Mouse (Mus musculus): ENCODE results near the gene Tgfb1i1. TPM values are rescaled to one million over a fixed set of nuclear protein-coding genes. Genes with fewer than 3 reads are reported as not detected.

Tgfb1i1 gene
- polyA plus RNA-seq, 1 experiment = 15.1 TPM

DNA sequence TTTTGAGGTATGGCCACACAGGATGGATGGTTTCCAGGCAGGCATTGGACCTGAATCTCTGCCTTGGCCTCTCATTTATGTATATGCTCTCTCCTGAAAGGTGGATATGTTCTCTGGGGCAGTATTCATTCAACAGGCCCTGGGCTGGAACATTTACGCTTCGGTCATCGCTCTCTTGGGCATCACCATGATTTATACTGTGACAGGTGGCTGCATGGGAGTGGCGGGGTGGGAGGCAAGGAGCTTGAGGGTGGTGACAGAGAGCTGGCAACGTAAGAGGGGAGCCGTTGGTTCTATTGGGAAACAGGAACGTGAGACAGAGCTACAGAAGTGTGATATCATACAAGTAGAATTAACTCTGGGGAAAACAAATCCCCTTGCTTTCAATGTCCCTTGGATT lies 21.2 kb downstream of the Tgfb1i1 start:
- DNase-seq = no peak
- no peak for TF ChIP-seq POLR2A (IDR thresholded peaks at IDR 0.05; ENCODE audit: low read depth, low read length)
- TF ChIP-seq CTCF (conservative IDR thresholded peaks at IDR 0.05; ENCODE audit: insufficient read depth, insufficient read length, low read depth, low read length) = no peak
- WGBS = 52% methylated on average over 7 of the region's 7 CpGs
- H3K27ac ChIP-seq (ENCODE audit: insufficient read depth, low read depth, low read length) = no peak overlapping the region
- no peaks in the 10 kb centered on the region for H3K27me3 ChIP-seq (replicated peaks; ENCODE audit: control insufficient read depth, insufficient read depth, low read length)
- no peaks in the 10 kb centered on the region for H3K4me1 ChIP-seq (ENCODE audit: control insufficient read depth, insufficient read depth, low read length)
- no peak overlapping the region for H3K4me3 ChIP-seq (ENCODE audit: insufficient read depth, low read depth, low read length)
- H3K36me3 ChIP-seq (ENCODE audit: control insufficient read depth, insufficient read depth, low read length) = peaks cover 5% of the 10 kb centered on the region

DNA sequence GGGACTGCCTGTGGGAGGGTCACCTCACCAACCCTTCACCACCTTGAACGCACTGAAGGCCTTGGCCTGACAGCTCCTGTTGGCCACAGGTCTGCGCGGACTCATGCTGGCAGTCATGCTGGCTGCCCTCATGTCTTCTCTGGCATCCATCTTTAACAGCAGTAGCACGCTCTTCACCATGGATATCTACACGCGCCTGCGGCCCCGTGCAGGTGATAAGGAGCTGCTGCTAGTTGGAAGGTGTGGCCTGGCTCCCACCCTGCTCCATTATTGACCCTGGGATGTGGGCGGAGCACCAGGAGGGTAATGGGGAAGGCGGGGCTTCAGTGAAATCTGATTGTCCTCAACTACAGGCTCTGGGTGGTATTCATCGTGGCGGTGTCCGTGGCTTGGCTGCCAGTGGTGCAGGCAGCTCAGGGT lies 23.8 kb downstream of the Tgfb1i1 start:
- no peak overlapping the region for H3K4me3 ChIP-seq (ENCODE audit: insufficient read depth, low read depth, low read length)
- H3K27me3 ChIP-seq (replicated peaks; ENCODE audit: control insufficient read depth, insufficient read depth, low read length) = no peaks in the 10 kb centered on the region
- TF ChIP-seq POLR2A (IDR thresholded peaks at IDR 0.05; ENCODE audit: low read depth, low read length) (no peak), CTCF (conservative IDR thresholded peaks at IDR 0.05; ENCODE audit: insufficient read depth, insufficient read length, low read depth, low read length) (no peak)
- no peak overlapping the region for H3K27ac ChIP-seq (ENCODE audit: insufficient read depth, low read depth, low read length)
- DNase-seq = no peak
- peaks cover 5% of the 10 kb centered on the region for H3K36me3 ChIP-seq (ENCODE audit: control insufficient read depth, insufficient read depth, low read length)
- H3K4me1 ChIP-seq (ENCODE audit: control insufficient read depth, insufficient read depth, low read length) = no peaks in the 10 kb centered on the region
- 60% methylated on average over 13 of the region's 13 CpGs for WGBS

DNA sequence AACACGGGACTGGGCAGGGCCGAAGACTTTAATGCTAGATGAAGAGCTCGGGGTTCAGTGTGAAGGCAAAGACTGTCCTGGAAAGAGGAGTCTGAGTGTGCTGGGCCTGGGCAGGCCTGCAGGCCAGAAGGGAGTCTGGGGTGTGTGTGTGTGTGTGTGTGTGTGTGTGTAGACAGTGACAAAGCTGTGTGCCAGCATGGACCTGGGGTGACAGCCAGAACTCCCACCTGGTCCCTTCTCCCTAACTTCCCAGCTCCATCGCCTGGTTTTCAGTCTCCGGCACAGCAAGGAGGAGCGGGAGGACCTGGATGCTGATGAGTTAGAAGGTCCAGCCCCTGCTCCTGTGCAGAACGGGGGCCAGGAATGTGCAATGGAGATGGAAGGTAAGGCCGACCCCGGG lies 24.9 kb downstream of the Tgfb1i1 start:
- WGBS = 89% methylated on average over 9 of the region's 9 CpGs
- TF ChIP-seq POLR2A (IDR thresholded peaks at IDR 0.05; ENCODE audit: low read depth, low read length) (no peak), CTCF (conservative IDR thresholded peaks at IDR 0.05; ENCODE audit: insufficient read depth, insufficient read length, low read depth, low read length) (no peak)
- DNase-seq = no peak
- H3K4me1 ChIP-seq (ENCODE audit: control insufficient read depth, insufficient read depth, low read length) = no peaks in the 10 kb centered on the region
- no peaks in the 10 kb centered on the region for H3K27me3 ChIP-seq (replicated peaks; ENCODE audit: control insufficient read depth, insufficient read depth, low read length)
- H3K36me3 ChIP-seq (ENCODE audit: control insufficient read depth, insufficient read depth, low read length) = peaks cover 5% of the 10 kb centered on the region
- H3K4me3 ChIP-seq (ENCODE audit: insufficient read depth, low read depth, low read length) = no peak overlapping the region
- no peak overlapping the region for H3K27ac ChIP-seq (ENCODE audit: insufficient read depth, low read depth, low read length)

DNA sequence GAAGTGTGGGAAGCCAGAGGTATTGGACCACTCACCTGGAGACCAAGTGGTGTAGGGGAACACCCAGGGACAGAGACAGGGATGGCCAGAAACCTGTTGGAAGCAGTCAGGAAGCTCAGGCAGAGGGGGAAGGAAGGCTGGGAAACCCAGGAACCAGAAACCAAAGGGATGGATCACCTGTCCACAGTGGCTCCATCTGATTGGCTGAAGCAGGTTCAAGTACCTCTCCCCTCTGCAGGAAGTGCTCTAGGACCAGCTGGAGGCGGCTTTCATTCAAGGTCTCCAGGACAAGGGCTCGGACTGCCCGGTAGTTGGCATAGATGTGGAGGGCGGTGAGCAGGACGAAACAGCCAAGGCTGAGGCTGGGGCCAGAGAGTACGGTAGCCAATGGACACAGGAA lies 29.4 kb downstream of the Tgfb1i1 start:
- no peaks in the 10 kb centered on the region for H3K27me3 ChIP-seq (replicated peaks; ENCODE audit: control insufficient read depth, insufficient read depth, low read length)
- TF ChIP-seq CTCF (conservative IDR thresholded peaks at IDR 0.05; ENCODE audit: insufficient read depth, insufficient read length, low read depth, low read length) = no peak
- 74% methylated on average over 6 of the region's 6 CpGs for WGBS
- no peaks in the 10 kb centered on the region for H3K4me1 ChIP-seq (ENCODE audit: control insufficient read depth, insufficient read depth, low read length)
- peaks cover 5% of the 10 kb centered on the region for H3K36me3 ChIP-seq (ENCODE audit: control insufficient read depth, insufficient read depth, low read length)
- DNase-seq = no peak
- no peak overlapping the region for H3K4me3 ChIP-seq (ENCODE audit: insufficient read depth, low read depth, low read length)
- peak overlapping the region; percentile 67; the same call in 1 of the 2 replicates for H3K27ac ChIP-seq (ENCODE audit: insufficient read depth, low read depth, low read length)

DNA sequence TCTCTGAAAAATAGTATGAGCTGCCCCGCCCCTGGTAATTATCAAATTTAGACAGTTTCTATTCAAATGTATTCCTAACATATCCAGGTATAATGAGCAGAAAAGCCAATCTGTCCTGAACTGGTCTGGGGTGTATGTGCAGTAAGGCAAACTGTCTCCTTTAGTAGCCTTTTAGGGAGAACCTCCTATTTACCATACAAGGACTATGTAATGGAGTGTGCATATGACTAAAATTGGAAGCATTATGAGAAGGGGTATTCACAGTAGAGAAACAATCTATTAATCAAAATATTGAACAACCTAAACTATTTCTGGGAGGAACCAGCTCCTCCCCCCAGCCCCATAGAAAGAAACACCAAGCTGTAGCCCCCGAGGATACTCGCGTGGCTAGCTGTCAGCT lies 33.1 kb downstream of the Tgfb1i1 start:
- DNase-seq = no peak
- Histone ChIP-seq H3K27ac (ENCODE audit: insufficient read depth, low read depth, low read length) (no peak overlapping the region), H3K4me3 (ENCODE audit: insufficient read depth, low read depth, low read length) (no peak overlapping the region), H3K4me1 (ENCODE audit: control insufficient read depth, insufficient read depth, low read length) (no peaks in the 10 kb centered on the region), H3K36me3 (ENCODE audit: control insufficient read depth, insufficient read depth, low read length) (no peaks in the 10 kb centered on the region; the same call in none of the 2 replicates), H3K27me3 (replicated peaks; ENCODE audit: control insufficient read depth, insufficient read depth, low read length) (no peaks in the 10 kb centered on the region)
- TF ChIP-seq POLR2A (IDR thresholded peaks at IDR 0.05; ENCODE audit: low read depth, low read length) = no peak
- TF ChIP-seq CTCF (conservative IDR thresholded peaks at IDR 0.05; ENCODE audit: insufficient read depth, insufficient read length, low read depth, low read length) = no peak
- WGBS = 93% methylated on average over 4 of the region's 4 CpGs

DNA sequence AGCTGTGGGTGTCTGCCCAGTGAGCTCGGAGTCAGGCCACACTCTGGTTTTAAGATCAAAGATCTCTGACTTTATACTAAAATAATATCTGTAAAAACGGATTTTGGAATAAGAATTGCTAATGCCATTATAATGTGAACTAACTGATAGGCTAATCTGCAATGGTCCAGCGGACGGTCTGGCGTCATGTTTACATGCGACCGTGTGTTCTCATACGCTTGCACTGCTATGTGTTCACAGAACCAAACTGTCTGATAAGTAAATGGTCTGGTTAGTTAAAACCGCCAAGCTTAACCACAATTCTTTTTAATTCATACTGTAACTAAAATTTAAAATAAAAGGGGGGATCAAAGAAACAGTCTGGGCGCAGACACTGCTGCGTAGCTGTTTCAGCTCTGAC lies 35.2 kb downstream of the Tgfb1i1 start:
- Histone ChIP-seq H3K27me3 (replicated peaks; ENCODE audit: control insufficient read depth, insufficient read depth, low read length) (no peaks in the 10 kb centered on the region), H3K4me1 (ENCODE audit: control insufficient read depth, insufficient read depth, low read length) (no peaks in the 10 kb centered on the region), H3K36me3 (ENCODE audit: control insufficient read depth, insufficient read depth, low read length) (no peaks in the 10 kb centered on the region; the same call in 1 of the 2 replicates), H3K27ac (ENCODE audit: insufficient read depth, low read depth, low read length) (no peak overlapping the region), H3K4me3 (ENCODE audit: insufficient read depth, low read depth, low read length) (no peak overlapping the region)
- WGBS = 92% methylated on average over 11 of the region's 11 CpGs
- TF ChIP-seq POLR2A (IDR thresholded peaks at IDR 0.05; ENCODE audit: low read depth, low read length) (no peak), CTCF (conservative IDR thresholded peaks at IDR 0.05; ENCODE audit: insufficient read depth, insufficient read length, low read depth, low read length) (no peak)
- DNase-seq = no peak

DNA sequence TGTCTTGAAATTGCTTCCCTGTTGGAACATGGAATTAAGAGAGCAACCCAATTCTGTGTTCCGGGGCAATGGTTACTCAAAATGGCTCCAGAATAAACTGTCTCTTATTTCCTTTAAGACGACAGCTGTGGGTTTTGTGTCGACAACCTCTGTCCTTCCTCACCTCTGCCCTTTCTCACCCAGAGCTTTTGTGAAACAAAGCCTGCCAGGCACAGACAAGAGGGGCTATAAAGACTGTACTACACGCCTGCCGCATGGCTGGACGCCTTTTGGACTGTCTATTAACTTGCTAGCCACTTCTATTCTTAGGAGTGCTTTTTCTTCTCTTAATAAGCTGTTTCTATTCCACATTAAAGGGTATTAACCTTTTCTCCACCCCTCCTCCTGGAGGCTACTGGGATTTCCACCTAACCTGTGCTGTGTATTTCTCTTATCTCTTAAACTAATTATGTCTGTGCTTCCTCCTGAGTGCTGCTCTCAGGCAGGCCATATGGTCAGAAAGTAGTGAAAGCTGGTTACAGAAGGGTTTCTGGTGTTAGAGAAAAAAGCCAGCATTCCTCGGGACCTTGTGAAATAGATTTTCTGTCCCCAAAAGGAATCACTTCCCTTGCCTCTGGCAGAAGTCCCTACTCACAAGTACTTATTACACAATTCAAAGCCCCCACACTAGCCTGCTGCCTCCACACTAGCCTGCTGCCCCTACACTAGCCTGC lies 36.1 kb downstream of the Tgfb1i1 start:
- no peak for DNase-seq
- Histone ChIP-seq H3K27ac (ENCODE audit: insufficient read depth, low read depth, low read length) (no peak overlapping the region), H3K4me3 (ENCODE audit: insufficient read depth, low read depth, low read length) (no peak overlapping the region), H3K27me3 (replicated peaks; ENCODE audit: control insufficient read depth, insufficient read depth, low read length) (no peaks in the 10 kb centered on the region), H3K4me1 (ENCODE audit: control insufficient read depth, insufficient read depth, low read length) (no peaks in the 10 kb centered on the region), H3K36me3 (ENCODE audit: control insufficient read depth, insufficient read depth, low read length) (no peaks in the 10 kb centered on the region; the same call in 1 of the 2 replicates)
- TF ChIP-seq POLR2A (IDR thresholded peaks at IDR 0.05; ENCODE audit: low read depth, low read length) (no peak), CTCF (conservative IDR thresholded peaks at IDR 0.05; ENCODE audit: insufficient read depth, insufficient read length, low read depth, low read length) (no peak)
- WGBS = 57% methylated on average over 7 of the region's 7 CpGs
